Mouse (Mus musculus) c-Kit-negative CD71-positive TER-119-positive erythroid progenitor cells, embryonic 14.5 days (primary cell): ENCODE measurements around the gene Sgip1.

Experiments
- DNase-seq: peaks from one replicate; pipeline ENCODE4 v3.0.0-alpha.2; 2013; ENCODE audit warnings: low read depth, low spot score

Gene Sgip1

GRCm38 (mm10) chr4:102895866-102896265 lies 154.8 kb downstream of the Sgip1 start:
- no peak for DNase-seq

- no peak for DNase-seq
Observed at GRCm38 (mm10) chr4:102898987-102899386, 157.9 kb downstream of the Sgip1 start.

DNA sequence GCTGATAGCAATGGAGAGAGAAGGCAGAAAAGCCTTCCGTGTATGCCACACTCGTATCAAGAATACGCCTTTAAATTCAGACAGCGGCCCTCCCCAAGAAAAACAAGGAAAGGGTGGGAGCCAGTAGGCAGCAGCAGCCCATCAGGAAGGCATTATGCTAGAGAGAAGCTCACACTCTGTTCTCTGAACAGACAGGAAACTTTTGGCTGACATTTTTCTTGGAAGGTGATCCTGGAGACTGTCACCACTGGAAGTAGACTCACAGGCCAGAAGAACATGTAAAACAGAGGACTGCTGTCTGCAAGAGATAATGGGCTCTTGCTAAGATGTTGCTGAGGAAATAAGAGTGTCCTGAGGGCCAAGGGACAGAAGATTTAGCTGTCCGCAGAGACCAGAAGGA lies 158.6 kb downstream of the Sgip1 start:
- no peak for DNase-seq

- DNase-seq, result no peak
Observed at GRCm38 (mm10) chr4:102900166-102900565, 159.1 kb downstream of the Sgip1 start.

- no peak for DNase-seq
Observed at GRCm38 (mm10) chr4:102907843-102908427, 166.8 kb downstream of the Sgip1 start.

DNA sequence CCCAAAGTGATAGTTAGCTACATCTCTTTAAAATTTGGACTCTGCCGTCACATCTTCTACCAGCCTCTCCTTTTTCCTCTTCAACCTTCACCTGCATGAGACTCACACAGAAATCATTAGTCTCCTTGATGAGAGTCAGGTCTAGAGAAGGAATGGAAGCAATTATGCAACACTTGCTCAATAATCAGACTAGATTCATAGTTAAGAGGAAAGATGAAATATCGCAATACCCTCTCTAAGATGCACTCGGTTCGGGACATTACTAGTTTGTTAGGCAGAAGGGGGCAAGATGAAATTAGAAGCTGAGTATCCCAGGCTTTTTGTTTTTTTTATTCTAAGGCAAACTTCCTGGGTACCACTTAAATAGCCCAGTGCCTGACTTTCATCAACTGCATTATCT lies 169.1 kb downstream of the Sgip1 start:
- DNase-seq, result no peak

GRCm38 (mm10) chr4:102913176-102913575 lies 172.1 kb downstream of the Sgip1 start:
- DNase-seq, result no peak

GRCm38 (mm10) chr4:102913700-102914327 lies 172.7 kb downstream of the Sgip1 start:
- DNase-seq, result no peak

GRCm38 (mm10) chr4:102918191-102918590 lies 177.1 kb downstream of the Sgip1 start:
- DNase-seq, result no peak

DNA sequence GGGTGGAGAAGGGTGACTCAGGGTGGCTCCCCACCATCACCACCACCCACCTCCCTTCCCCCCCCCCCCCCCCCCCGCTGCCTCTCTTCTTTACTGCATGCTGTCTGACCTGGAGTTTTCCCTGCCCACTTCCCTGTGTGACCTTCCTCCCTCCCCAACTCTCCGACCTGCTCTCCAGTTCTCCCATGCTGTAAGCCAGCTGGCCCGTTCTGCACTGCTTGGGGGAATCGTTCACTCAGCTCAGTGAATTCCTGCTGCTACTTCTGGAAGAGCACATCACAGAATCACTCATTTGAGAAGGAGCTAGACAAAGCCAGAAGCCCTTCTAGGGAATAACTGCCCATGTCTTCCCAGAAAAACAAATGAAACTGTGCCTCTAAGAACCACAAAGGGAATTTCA lies 188.4 kb downstream of the Sgip1 start:
- DNase-seq, result no peak

GRCm38 (mm10) chr4:102930679-102931078 lies 189.6 kb downstream of the Sgip1 start:
- no peak for DNase-seq

DNA sequence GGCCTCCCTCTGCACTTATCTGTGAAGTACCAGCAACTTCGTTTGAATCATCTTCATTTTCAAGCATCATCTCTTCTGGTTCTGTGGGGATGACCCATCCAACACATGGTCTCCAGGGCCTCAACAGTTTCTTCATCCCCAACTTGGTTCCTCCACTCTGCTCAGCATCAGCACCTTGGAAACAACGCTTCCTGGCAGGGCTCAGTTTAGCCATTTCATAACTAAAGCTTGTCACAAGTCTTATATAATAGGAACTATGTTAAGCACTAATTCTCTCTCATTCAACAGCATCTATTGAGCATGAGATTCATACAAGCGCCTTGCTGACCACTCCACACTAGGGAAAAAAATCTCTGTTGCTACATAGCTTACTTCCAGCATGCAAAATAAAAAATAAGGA lies 199.2 kb downstream of the Sgip1 start:
- no peak for DNase-seq

- no peak for DNase-seq
Observed at GRCm38 (mm10) chr4:102940738-102941137, 199.6 kb downstream of the Sgip1 start.

- no peak for DNase-seq
Observed at GRCm38 (mm10) chr4:102944325-102944724, 203.2 kb downstream of the Sgip1 start.

- DNase-seq, result no peak
Observed at GRCm38 (mm10) chr4:102952476-102952875, 211.4 kb downstream of the Sgip1 start.

DNA sequence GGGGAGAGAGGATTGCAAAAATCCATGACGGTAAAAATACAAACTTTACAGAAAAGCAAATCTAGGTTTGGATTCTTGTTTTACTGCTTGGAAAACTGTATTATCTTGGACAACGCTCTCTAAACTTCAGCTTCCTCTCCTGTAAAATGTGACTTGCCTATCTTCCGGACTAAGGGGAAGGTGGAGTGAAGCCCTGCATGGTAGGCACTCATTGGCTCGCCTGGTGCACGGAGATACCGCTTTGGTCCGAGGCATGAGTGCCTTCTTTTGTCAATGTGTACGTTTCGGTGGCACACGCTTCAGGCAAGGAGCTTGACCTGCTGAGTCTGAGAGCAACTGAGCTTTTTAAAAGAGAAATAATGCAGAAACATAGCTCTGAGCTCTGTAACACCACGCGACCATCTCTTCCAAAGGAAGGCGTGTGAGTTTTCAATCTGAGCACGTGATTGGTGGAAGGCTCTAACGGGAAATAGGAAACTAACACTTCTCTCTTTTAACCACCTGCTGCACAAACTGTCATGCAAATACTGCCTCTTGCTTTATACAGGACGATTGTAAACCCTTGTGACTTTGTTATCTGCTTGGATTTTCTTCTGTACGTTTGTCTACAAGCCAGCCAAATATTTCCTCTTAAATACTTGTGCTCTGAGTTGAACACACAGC lies 214.3 kb downstream of the Sgip1 start:
- DNase-seq, result no peak

DNA sequence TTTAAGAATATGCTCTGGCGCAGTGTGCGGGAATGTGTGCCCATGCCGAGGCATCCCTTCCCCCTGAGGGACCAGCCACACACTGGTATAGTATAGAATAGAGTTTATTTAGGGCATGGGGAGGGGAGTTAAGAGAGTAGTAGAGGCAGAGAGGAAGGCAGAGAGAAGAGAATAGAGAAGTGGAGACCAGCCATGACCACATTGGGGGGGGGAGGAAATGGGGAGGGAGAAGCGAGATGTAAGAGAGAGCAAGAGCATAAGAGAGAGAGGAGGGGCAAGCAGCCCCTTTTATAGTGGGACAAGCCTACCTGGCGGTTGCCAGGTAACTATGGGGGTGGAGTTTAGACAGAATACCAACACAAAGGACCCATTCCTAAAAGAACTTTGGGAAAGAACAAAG lies 218.3 kb downstream of the Sgip1 start:
- DNase-seq, result no peak

GRCm38 (mm10) chr4:102964174-102964573 lies 223.1 kb downstream of the Sgip1 start:
- DNase-seq, result no peak

DNA sequence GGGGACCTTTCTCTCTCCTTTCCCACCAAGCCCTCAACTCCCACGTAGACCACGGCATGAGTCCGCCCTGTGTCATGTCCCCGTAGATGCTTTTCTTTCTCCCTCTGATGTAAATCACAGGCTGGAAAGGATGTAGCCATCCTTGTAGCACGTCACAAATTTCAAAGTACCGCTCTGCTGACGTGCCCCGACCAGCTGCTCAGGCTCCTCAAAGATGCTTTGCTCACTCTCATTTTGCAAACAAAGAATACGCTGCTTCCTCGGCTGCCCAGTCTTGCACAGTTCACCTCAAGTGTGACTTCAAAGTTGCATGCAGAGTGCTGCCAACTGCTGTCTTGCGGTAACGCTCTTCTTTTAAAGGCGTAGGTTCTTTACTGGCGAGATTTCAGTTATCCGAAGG lies 226.7 kb downstream of the Sgip1 start:
- no peak for DNase-seq

DNA sequence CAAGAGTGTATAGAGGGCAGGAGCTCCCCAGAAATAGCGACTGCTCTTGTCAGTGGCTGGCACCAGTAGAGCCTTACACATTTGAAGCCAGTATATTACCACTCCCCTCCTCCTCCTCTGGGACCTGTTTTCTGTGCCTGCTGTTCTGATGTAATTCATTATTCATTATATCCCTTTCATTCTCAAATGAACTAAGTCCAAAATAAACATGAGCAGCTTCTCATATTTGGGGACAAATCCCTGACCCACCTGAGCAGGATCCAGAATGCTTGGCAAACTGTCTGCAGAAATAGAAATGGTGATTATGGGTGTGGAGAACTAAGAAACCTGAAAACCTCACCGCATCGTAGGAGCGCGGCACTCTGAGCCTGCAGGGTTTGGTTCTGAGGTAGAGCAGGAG lies 228.5 kb downstream of the Sgip1 start:
- no peak for DNase-seq

DNA sequence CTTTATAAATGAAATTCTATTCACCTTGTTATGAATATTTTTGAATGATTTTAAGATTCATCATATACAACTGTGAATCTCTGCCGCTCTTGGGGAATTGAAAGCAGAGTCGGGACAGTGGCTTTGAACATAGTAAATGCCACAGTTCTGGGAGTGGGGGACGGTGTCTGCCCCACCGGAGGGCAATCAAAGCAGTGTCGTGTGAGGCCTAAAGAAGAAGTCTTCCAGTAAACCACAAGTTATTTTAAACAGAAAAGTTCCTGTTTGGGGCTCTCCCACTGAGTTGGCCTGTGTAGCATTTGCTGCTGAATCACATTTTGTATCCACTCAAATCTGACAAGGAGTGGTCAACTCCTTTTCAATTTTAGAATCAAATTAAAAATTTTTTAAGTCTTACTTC lies 230.1 kb downstream of the Sgip1 start:
- DNase-seq, result no peak

DNA sequence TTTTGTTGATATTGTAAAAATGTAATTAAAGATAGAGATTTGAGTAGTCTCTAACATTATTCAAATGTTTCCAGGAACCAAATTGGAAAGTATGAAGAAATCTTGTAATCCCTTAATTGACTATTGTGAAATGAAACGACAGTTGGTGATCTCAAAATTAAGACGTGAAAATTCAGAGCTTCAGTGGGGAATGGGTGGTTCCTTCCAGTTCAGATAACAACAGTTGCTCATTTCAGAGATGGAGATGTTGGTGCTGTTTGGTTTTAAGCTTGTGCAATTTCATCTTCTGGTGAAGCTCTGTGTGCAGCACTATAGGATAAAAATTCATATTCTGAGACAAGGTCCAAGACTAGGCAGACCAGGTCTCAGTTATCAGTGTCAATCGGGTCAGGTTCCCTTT lies 231.0 kb downstream of the Sgip1 start:
- no peak for DNase-seq

- no peak for DNase-seq
Observed at GRCm38 (mm10) chr4:102974172-102974571, 233.1 kb downstream of the Sgip1 start.
